Mouse (Mus musculus) kidney, adult 8-10 months (tissue): Measurements from ENCODE around the gene Igf1r.
A peak's percentile ranks its signal among the peaks of the same experiment; 100 is the strongest.
"Not testable (repeated sequence)": the region's sequence is repeated elsewhere in the genome, so short reads cannot be mapped to it uniquely, and the experiment has no call there.

Experiments
- DNase-seq, 2 experiments: peaks; one replicate each; pipeline ENCODE4 v3.0.0; 2022

The Igf1r gene

GRCm38 (mm10) chr7:68241205-68241604, 288.6 kb downstream of the Igf1r start:
- DNase-seq: peak; percentile 46 to 47

- no peak for DNase-seq
These were observed 293.1 kb downstream of the Igf1r start for GRCm38 (mm10) chr7:68245681-68246080.

- no peak for DNase-seq
These were observed 293.6 kb downstream of the Igf1r start for GRCm38 (mm10) chr7:68246249-68246648.

- no peak for DNase-seq
These were observed 297.8 kb downstream of the Igf1r start for GRCm38 (mm10) chr7:68250411-68250810.

- no peak for DNase-seq
These were observed 298.3 kb downstream of the Igf1r start for GRCm38 (mm10) chr7:68250902-68251301.

GRCm38 (mm10) chr7:68257767-68258166, 305.1 kb downstream of the Igf1r start:
- no peak for DNase-seq

- DNase-seq: no peak
These were observed 305.9 kb downstream of the Igf1r start for GRCm38 (mm10) chr7:68258326-68259150.

GRCm38 (mm10) chr7:68259523-68260081, 307.0 kb downstream of the Igf1r start:
- DNase-seq: peak in 1 of 2 experiments; percentile 15

GRCm38 (mm10) chr7:68262612-68263200, 310.1 kb downstream of the Igf1r start:
- DNase-seq: no peak

GRCm38 (mm10) chr7:68263346-68264027, 310.9 kb downstream of the Igf1r start:
- no peak for DNase-seq

- peak; percentile 68 to 80 for DNase-seq
These were observed 311.4 kb downstream of the Igf1r start, which contains the start of gene Pgpep1l for GRCm38 (mm10) chr7:68264028-68264453. TSS of gene Pgpep1l (minus strand) at chr7:68264233.

GRCm38 (mm10) chr7:68264531-68264930, 311.9 kb downstream of the Igf1r start:
- DNase-seq: peak; percentile 25 to 38

GRCm38 (mm10) chr7:68265391-68265790, 312.8 kb downstream of the Igf1r start:
- DNase-seq: no peak

GRCm38 (mm10) chr7:68266691-68267090, 314.1 kb downstream of the Igf1r start:
- no peak for DNase-seq

- no peak for DNase-seq
These were observed 317.9 kb downstream of the Igf1r start for GRCm38 (mm10) chr7:68270551-68270950.

- DNase-seq: no peak
These were observed 319.2 kb downstream of the Igf1r start for GRCm38 (mm10) chr7:68271816-68272215.

GRCm38 (mm10) chr7:68272607-68273006, 320.0 kb downstream of the Igf1r start:
- peak; percentile 64 to 88 for DNase-seq

- no peak for DNase-seq
These were observed 320.9 kb downstream of the Igf1r start, which contains the start of gene Fam169b for GRCm38 (mm10) chr7:68273515-68273914. TSS of gene Fam169b (plus strand) at chr7:68273839.

GRCm38 (mm10) chr7:68274218-68274617, 321.6 kb downstream of the Igf1r start:
- no peak for DNase-seq

GRCm38 (mm10) chr7:68274951-68275350, 322.3 kb downstream of the Igf1r start:
- DNase-seq: no peak

- not testable (repeated sequence) for DNase-seq
These were observed 322.8 kb downstream of the Igf1r start for GRCm38 (mm10) chr7:68275445-68275837.

- DNase-seq: peak; percentile 60 to 67
These were observed 323.5 kb downstream of the Igf1r start for GRCm38 (mm10) chr7:68275838-68276731.
